Mouse (Mus musculus) left cerebral cortex, adult 11 months (tissue): Measurements from ENCODE around the gene Mcrip1.

ENCODE experiments used
- DNase-seq: peaks from one replicate; pipeline ENCODE4 v3.0.0; 2022; ENCODE audit warnings: low spot score

Gene Mcrip1

DNA sequence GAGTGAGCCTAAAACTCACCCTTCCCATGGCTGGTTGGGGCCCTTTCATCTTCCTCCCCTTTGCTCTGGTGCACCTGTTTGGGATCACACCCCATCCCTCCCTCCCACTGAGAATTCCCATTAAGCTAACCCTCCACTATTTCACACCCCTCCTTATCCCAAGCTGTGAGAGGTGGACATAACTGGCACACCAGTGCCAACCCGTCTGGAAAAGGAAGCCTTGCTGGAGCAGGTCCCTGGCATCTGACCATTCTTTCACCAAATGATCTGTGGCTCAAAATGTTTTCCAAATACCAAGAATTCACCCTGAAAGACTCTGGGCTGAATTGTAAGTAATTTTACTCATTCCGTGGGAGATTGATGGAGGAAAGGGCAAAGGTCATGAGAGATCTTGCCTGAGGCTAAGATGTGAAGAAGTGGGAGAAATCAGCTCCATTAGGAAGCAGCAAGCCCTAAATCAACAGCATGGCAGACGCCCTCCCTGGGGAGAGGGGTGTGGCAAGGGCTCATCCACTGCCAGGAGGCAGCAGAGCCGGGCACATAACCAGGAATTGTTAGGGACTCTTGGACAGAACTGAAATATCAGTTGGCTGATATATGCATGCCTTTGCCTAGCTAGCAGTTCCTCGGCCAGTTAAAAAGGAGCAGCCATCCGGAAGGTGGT lies 36.6 kb downstream of the Mcrip1 start:
- DNase-seq, result no peak

- no peak for DNase-seq
These were observed 39.0 kb downstream of the Mcrip1 start for GRCm38 (mm10) chr11:120510375-120511030.

DNA sequence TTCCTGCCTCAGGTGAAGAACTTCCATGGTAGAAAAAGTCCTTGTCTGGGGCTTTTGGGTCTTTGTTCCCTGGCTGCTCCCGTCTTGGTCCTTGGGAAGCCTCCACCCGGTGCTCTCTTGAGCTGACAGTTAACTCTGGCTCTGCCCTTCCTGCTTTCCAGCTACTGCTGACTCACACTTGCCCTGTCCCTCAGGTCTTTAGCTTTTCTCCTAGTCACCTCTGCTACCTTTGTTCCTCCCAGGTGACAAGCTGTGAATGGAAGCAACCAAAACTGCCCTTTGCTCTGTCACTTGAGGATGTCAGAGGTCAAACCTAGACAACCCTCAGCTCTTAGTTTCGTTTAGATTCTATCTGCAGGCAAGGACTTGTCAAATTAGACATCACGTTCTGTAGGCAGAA lies 39.6 kb downstream of the Mcrip1 start:
- DNase-seq, result no peak

- DNase-seq, result no peak
These were observed 41.1 kb downstream of the Mcrip1 start for GRCm38 (mm10) chr11:120508290-120508870.

- no peak for DNase-seq
These were observed 41.8 kb downstream of the Mcrip1 start for GRCm38 (mm10) chr11:120507611-120508289.

DNA sequence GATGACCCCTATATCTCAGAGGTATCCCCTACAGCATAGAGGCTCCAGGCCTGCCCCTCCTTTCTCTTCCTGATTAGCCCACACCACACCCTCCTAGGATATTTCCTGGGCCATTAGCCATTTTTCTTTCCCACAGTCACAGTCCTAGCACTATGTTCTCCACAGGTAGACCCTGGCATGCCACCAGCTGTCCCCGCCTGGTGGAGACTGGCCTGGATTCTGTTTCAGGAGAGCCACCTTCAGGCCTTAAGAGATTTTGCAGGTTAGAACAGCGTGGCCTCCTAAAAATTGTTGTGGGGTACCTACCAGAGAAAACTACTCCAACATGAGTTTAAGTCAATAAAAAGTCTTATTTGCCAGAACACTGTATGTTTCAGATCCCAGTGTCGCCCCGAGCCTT lies 42.6 kb downstream of the Mcrip1 start:
- no peak for DNase-seq

GRCm38 (mm10) chr11:120505661-120506060 lies 43.9 kb downstream of the Mcrip1 start:
- DNase-seq, result no peak

GRCm38 (mm10) chr11:120501701-120502100 lies 47.8 kb downstream of the Mcrip1 start:
- no peak for DNase-seq

DNA sequence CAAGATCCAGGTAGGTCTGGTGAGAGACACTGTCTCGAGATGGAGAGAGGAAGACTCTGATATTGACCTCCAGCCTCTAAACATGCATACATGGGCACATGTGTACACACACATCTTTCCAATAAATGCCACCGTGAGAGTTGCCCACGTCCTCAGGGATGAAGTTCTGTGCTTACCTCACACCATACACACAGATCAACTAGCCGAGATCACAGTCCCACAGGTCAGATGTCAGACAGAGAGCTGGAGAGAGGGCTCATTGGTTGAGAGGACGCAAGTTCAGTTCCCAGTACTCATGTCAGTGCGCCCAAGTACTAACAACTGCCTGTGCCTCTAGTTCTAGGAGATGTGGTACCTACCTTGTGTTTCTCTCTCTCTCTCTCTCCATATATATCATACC lies 48.5 kb downstream of the Mcrip1 start:
- DNase-seq, result no peak

DNA sequence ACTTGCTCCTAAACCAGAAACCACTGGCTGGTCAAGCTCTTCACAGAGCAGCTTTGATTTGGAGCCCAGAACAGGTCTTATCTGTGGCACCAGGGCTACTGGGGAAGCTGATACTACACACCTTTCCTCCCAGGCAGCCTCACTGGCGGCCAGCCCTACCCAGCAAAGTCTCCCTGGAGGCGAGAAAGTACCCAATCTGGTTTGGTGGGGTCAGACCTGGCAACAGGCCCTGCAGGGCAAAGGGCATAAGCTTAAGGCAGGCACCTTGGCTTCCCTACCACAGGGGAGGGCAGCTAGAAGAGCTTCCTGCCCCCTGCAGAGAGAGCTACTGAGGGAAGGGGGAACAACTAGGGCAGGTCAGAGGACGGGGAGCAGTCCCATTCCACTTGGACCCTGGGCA lies 49.2 kb downstream of the Mcrip1 start:
- DNase-seq, result no peak

DNA sequence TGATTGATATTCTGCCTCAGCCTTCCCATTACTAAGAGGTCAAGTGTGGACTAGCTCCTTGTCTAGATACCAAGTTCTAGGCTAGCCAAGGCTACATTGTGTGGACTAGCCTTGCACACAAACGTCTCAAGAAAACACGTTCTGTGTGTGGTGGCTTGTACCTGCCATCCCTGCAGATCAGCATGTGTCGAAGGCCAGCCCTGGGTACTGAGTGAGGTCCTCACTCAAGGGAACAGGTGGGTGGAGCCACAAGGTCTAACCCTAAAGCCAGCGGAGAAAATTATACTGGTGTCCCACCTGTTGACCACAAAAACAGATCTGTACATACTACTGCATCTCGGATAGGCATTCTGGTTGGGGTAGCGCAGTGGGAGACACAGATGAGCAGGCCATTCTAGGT lies 49.6 kb downstream of the Mcrip1 start:
- DNase-seq, result no peak

GRCm38 (mm10) chr11:120498891-120499290 lies 50.6 kb downstream of the Mcrip1 start:
- DNase-seq, result no peak

DNA sequence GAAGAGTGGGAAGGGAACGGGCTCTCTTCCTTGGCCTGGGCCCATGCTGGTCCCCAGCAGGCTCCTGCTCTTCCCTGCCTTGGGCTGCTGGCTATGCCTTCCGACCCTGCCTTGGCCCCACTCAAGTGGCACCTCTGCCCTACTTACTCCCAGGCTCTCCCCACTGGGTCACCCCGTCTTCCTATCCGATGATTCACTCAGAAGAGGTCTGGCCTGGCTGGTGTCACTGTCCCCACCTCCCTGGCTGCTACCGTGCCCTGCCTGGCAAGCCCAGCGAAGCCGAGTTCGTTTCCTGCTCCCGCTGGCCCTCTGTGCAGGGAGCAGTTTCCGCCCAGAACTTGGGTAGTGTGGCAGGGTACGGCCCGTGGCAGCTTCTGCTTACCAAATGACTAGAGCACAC lies 51.3 kb downstream of the Mcrip1 start:
- no peak for DNase-seq

GRCm38 (mm10) chr11:120497436-120497835 lies 52.1 kb downstream of the Mcrip1 start:
- no peak for DNase-seq

GRCm38 (mm10) chr11:120493911-120494310 lies 55.6 kb downstream of the Mcrip1 start:
- no peak for DNase-seq

GRCm38 (mm10) chr11:120493351-120493750 lies 56.2 kb downstream of the Mcrip1 start:
- DNase-seq, result no peak
